Mouse (Mus musculus): ENCODE measurements around the gene Gm5901. TPM values are rescaled to one million over a fixed set of nuclear protein-coding genes. Genes with fewer than 3 reads are reported as not detected.

Gene Gm5901
- total and polyA plus RNA-seq, 2 experiments from 2014 or later, result not detected

DNA sequence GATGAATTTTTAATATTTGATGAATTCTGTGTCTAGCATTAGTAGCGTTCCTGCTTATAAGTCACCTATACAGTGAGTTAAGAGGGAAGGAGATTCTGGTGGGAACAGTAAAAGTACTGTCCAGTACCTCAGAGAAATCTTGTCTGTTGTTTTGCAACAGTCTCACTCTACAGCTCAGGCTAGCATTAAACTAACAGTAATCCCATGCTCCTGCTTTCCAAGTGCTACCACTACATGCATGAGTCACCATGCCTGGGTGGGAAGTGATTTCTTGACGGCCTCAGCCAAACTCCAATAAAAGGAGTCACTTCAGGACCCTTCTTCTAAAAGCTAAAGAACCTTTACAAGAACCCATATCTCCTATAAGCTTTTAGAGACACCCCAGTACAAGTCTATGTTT lies 13.1 kb upstream of the Gm5901 start:
- no peaks in the 10 kb centered on the region for H3K4me1 ChIP-seq (ENCODE audit: insufficient read depth)
- DNase-seq, result no peak
- no peak overlapping the region for H3K9ac ChIP-seq
- H3K4me2 ChIP-seq (ENCODE audit: low read depth), result no peak overlapping the region
- no peaks in the 10 kb centered on the region for H3K27me3 ChIP-seq (ENCODE audit: insufficient read depth, low read length)
- TF ChIP-seq CTCF (IDR thresholded peaks at IDR 0.05; ENCODE audit: low read depth), result no peak
- H3K4me3 ChIP-seq (ENCODE audit: low read depth, low read length), result no peak overlapping the region
- ATAC-seq, result no peak
- 90% methylated on average over 2 of the region's 2 CpGs for WGBS
- H3K36me3 ChIP-seq (ENCODE audit: insufficient read depth), result no peaks in the 10 kb centered on the region
- H3K27ac ChIP-seq (ENCODE audit: low read depth, low read length), result no peak overlapping the region
- H3K9me3 ChIP-seq (ENCODE audit: low read length), result no peaks in the 10 kb centered on the region

DNA sequence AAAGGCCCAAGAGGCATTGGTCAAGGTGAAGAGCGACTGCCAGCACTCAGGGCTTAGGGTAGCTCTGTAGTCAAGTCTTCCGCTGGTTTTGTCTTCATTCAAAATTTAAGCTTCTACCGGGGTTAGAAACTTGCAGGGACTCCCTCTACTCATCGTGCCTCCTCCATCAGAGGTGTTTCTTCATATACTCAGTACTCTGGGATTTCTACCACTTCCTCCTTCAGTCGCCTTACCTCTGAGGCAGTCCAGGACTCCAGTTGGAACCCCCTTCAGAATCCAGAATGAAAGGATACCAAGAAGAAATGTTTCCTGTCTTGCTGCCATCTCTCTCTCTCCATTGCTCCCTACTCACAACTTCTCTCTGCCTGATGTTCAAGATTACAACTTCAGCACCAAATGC lies 7.6 kb upstream of the Gm5901 start:
- TF ChIP-seq CTCF (IDR thresholded peaks at IDR 0.05; ENCODE audit: low read depth), result no peak
- DNase-seq, result no peak
- Histone ChIP-seq H3K4me2 (ENCODE audit: low read depth) (no peak overlapping the region), H3K27me3 (ENCODE audit: insufficient read depth, low read length) (no peaks in the 10 kb centered on the region), H3K27ac (ENCODE audit: low read depth, low read length) (no peak overlapping the region), H3K4me1 (ENCODE audit: insufficient read depth) (no peaks in the 10 kb centered on the region), H3K4me3 (ENCODE audit: low read depth, low read length) (no peak overlapping the region), H3K9ac (no peak overlapping the region), H3K9me3 (ENCODE audit: low read length) (no peaks in the 10 kb centered on the region), H3K36me3 (ENCODE audit: insufficient read depth) (no peaks in the 10 kb centered on the region; the same call in 1 of the 2 replicates)
- ATAC-seq, result no peak
- WGBS, result 92% methylated on average over 5 of the region's 5 CpGs

DNA sequence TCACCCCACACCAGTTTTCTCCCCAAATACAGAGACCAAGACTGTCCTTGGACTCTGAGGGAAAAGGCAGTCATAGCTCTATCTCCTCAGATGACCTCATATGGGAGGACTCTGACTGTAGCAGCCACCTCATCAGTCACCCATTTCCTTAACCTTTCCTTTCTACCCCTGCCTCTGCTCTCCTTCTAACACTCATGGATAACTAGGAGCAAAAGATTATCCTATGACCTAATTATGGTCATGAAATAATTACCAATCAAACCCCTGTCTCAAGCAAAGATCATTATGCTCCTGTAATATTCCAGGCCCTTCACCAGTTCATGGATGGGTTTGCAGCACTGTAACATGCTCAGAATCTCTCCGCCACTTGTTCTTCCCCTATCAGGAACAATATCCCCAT lies 6.9 kb upstream of the Gm5901 start, which contains the start of gene Olfr692:
TSS of gene Olfr692 (plus strand) at position 301 of the 400 bp plus-strand sequence.
- no peak for DNase-seq
- Histone ChIP-seq H3K4me1 (ENCODE audit: insufficient read depth) (no peaks in the 10 kb centered on the region), H3K27me3 (ENCODE audit: insufficient read depth, low read length) (no peaks in the 10 kb centered on the region), H3K9me3 (ENCODE audit: low read length) (no peaks in the 10 kb centered on the region), H3K27ac (ENCODE audit: low read depth, low read length) (no peak within 1 kb of the TSS), H3K4me3 (ENCODE audit: low read depth, low read length) (no peak within 1 kb of the TSS), H3K4me2 (ENCODE audit: low read depth) (no peak within 1 kb of the TSS), H3K36me3 (ENCODE audit: insufficient read depth) (no peaks in the 10 kb centered on the region; the same call in 1 of the 2 replicates), H3K9ac (no peak within 1 kb of the TSS)
- no peak for ATAC-seq
- 100% methylated on average over 1 of the region's 1 CpGs for WGBS
- TF ChIP-seq CTCF (IDR thresholded peaks at IDR 0.05; ENCODE audit: low read depth), result no peak

DNA sequence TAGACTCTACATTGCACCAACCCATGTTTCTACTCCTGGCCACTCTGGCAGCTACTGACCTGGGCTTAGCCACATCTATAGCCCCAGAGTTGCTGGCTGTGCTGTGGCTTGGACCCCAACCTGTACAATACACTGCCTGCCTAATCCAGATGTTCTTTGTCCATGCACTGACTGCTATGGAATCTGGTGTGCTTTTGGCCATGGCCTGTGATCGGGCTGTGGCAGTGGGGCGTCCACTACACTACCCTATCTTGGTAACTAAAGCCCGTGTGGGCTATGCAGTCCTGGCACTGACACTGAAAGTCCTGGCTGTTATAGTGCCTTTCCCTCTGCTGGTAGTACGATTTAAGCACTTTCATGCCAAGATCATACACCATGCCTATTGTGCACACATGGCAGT lies 6.3 kb upstream of the Gm5901 start:
- no peaks in the 10 kb centered on the region for H3K9me3 ChIP-seq (ENCODE audit: low read length)
- H3K4me1 ChIP-seq (ENCODE audit: insufficient read depth), result no peaks in the 10 kb centered on the region
- H3K4me2 ChIP-seq (ENCODE audit: low read depth), result no peak overlapping the region
- ATAC-seq (no peak), DNase-seq (no peak)
- no peaks in the 10 kb centered on the region for H3K27me3 ChIP-seq (ENCODE audit: insufficient read depth, low read length)
- no peaks in the 10 kb centered on the region; the same call in none of the 2 replicates for H3K36me3 ChIP-seq (ENCODE audit: insufficient read depth)
- H3K4me3 ChIP-seq (ENCODE audit: low read depth, low read length), result no peak overlapping the region
- TF ChIP-seq CTCF (IDR thresholded peaks at IDR 0.05; ENCODE audit: low read depth), result no peak
- WGBS, result 94% methylated on average over 4 of the region's 4 CpGs
- H3K27ac ChIP-seq (ENCODE audit: low read depth, low read length), result no peak overlapping the region
- H3K9ac ChIP-seq, result no peak overlapping the region

DNA sequence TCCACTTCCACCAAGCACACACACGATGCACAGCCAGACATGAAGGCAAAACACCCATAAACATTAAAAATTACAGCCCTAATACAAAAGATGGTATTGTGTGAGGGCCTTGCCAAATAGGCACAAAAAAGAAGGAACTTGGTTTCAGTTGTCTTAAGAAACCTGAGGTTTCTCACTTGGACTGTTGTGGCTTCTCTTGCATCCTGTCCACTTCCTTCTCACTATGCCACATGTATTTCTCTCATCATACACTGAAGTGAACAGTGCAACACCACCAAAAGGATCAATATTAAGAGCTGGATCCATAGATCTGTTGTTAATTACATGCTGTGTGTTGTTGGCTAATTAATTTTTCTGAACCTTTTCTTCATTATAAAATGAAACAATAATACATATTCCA lies 1.9 kb upstream of the Gm5901 start:
- no peak for ATAC-seq
- no peak for TF ChIP-seq CTCF (IDR thresholded peaks at IDR 0.05; ENCODE audit: low read depth)
- no peak for DNase-seq
- WGBS, result 92% methylated on average over 1 of the region's 1 CpGs
- Histone ChIP-seq H3K27ac (ENCODE audit: low read depth, low read length) (no peak overlapping the region), H3K27me3 (ENCODE audit: insufficient read depth, low read length) (no peaks in the 10 kb centered on the region), H3K4me1 (ENCODE audit: insufficient read depth) (no peaks in the 10 kb centered on the region), H3K9me3 (ENCODE audit: low read length) (no peaks in the 10 kb centered on the region), H3K9ac (no peak overlapping the region), H3K36me3 (ENCODE audit: insufficient read depth) (peaks cover 20% of the 10 kb centered on the region), H3K4me2 (ENCODE audit: low read depth) (no peak overlapping the region), H3K4me3 (ENCODE audit: low read depth, low read length) (no peak overlapping the region)

DNA sequence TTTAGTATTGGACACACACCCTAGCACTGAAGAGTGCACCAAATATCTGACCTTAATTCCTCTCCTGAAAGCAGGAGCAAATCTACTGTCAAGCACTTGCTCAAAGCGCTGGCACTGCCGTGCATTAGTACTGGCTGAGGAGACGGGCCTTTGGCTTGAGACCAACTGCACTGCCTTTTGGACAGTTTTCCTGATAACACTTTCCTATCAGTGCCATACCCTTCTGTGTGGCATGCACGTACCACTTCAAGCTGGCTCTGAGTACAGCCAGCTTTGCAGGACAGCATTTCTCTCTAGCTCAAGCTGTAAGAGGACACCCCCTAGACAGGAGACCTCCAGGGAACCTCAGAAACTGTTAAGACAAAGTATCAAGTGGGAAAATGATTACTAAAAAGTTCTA lies 1.3 kb upstream of the Gm5901 start:
- 74% methylated on average over 4 of the region's 4 CpGs for WGBS
- H3K36me3 ChIP-seq (ENCODE audit: insufficient read depth), result peaks cover 25% of the 10 kb centered on the region
- H3K27ac ChIP-seq (ENCODE audit: low read depth, low read length), result no peak overlapping the region
- DNase-seq, result no peak
- no peak for ATAC-seq
- no peaks in the 10 kb centered on the region for H3K4me1 ChIP-seq (ENCODE audit: insufficient read depth)
- no peak overlapping the region for H3K4me2 ChIP-seq (ENCODE audit: low read depth)
- H3K9ac ChIP-seq, result no peak overlapping the region
- TF ChIP-seq CTCF (IDR thresholded peaks at IDR 0.05; ENCODE audit: low read depth), result no peak
- no peaks in the 10 kb centered on the region for H3K9me3 ChIP-seq (ENCODE audit: low read length)
- no peak overlapping the region for H3K4me3 ChIP-seq (ENCODE audit: low read depth, low read length)
- H3K27me3 ChIP-seq (ENCODE audit: insufficient read depth, low read length), result no peaks in the 10 kb centered on the region

DNA sequence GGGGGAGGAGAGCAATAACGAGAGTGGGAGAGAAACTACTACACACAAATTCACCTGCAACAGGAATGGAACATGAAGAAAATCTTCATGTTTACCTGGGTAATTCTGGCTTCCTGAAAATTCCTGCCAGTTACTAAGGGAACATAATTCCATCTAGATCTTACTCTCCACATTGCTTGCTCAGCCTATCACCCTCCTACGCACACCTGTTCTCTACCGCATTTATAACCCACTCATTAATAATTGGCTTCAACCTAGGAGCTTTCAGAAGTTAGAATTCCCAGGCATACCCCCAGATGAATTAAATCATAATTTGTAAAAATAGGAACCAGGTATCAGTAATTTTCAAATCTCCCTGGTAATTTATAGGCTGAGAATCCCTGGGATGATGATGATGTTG lies 862 bp upstream of the Gm5901 start:
- ATAC-seq (no peak), DNase-seq (no peak)
- Histone ChIP-seq H3K27ac (ENCODE audit: low read depth, low read length) (no peak overlapping the region), H3K4me1 (ENCODE audit: insufficient read depth) (no peaks in the 10 kb centered on the region), H3K9ac (no peak overlapping the region), H3K27me3 (ENCODE audit: insufficient read depth, low read length) (no peaks in the 10 kb centered on the region), H3K4me2 (ENCODE audit: low read depth) (no peak overlapping the region), H3K4me3 (ENCODE audit: low read depth, low read length) (no peak overlapping the region), H3K9me3 (ENCODE audit: low read length) (no peaks in the 10 kb centered on the region), H3K36me3 (ENCODE audit: insufficient read depth) (peaks cover 30% of the 10 kb centered on the region)
- no peak for TF ChIP-seq CTCF (IDR thresholded peaks at IDR 0.05; ENCODE audit: low read depth)
- WGBS, result 93% methylated on average over 3 of the region's 3 CpGs

DNA sequence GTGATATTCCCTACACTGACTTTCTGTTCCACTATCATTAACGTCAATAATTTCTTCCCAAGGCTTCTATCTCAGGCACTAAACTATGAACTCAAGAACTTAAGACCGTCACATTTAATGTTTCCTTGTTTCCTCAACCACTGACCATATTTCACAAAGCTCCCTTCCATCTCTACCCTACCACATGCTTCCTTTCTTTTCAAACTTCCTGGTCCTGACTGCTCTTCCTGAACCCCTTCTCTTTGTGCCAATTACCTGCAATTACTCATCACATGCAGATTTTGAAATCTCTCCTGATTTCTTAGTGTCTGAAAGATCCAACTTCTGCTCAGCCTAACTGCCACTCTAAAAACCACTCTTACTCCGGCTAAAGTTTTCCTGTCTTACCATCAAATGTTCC lies 5.5 kb downstream of the Gm5901 start:
- H3K4me1 ChIP-seq (ENCODE audit: insufficient read depth), result no peaks in the 10 kb centered on the region
- no peak overlapping the region for H3K27ac ChIP-seq (ENCODE audit: low read depth, low read length)
- ATAC-seq (no peak), DNase-seq (no peak)
- no peaks in the 10 kb centered on the region for H3K27me3 ChIP-seq (ENCODE audit: insufficient read depth, low read length)
- no peak overlapping the region for H3K4me3 ChIP-seq (ENCODE audit: low read depth, low read length)
- WGBS, result 97% methylated on average over 3 of the region's 3 CpGs
- TF ChIP-seq CTCF (IDR thresholded peaks at IDR 0.05; ENCODE audit: low read depth), result no peak
- H3K9ac ChIP-seq, result no peak overlapping the region
- H3K9me3 ChIP-seq (ENCODE audit: low read length), result no peaks in the 10 kb centered on the region
- peaks cover 78% of the 10 kb centered on the region for H3K36me3 ChIP-seq (ENCODE audit: insufficient read depth)
- H3K4me2 ChIP-seq (ENCODE audit: low read depth), result no peak overlapping the region

Data from forebrain, postnatal 0 days (tissue).